18 mouse cellular contexts compared by ENCODE assay signal in the genomic region with DNA sequence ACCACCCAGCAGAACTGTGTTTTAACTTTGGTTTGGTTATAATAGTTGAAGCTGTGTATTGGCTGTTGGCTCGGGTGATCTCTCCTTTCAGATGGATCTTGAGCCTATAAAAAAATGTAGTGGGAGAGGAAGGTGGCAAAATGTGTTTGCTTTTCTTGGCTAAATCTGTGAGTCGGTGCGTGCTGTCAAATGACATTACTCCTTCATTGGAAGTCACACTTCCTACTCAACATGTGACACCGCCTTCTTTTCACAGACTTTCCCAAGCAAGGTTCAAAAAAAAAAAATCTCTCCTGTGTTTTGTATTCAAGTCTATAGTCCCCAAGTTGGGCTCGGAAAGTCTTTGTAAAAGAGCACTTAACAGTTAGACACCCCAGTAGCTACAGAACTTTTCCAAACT. TPM values are rescaled to one million over a fixed set of nuclear protein-coding genes. Genes with fewer than 3 reads are reported as not detected.
DNase-seq lines count a peak whose midpoint lies in the region; ATAC-seq and TF ChIP-seq lines count a peak whose summit lies in the region.
"Had no signal": no experiment of that assay in that cellular context is flagged by ENCODE, and none has a peak within 500 bp of the region (broad histone marks: within the 10 kb centered on the region; RNA-seq: fewer than 3 reads in every experiment).

No protein-coding gene starts in this region.

- no peak overlapping the region for H3K4me3 ChIP-seq in kidney, embryonic 14.5 days (ENCODE audit: low read length)
- no peak overlapping the region for H3K4me3 ChIP-seq in thymus, adult 2 months (ENCODE audit: control insufficient read depth, insufficient read depth, low read length)
- H3K4me3 ChIP-seq: heart, embryonic 13.5 days; liver, embryonic 15.5 days had no signal

- DNase-seq in kidney, adult 9 months, result peak; percentile 34
- peak; percentile 79 for DNase-seq in right cerebral cortex, adult 18-20 months
- DNase-seq in right cerebral cortex, postnatal 4 days, result no peak
- DNase-seq in fat pad, adult 2 months (ENCODE audit: extremely low read depth, low read depth, low spot score), result peak; percentile 77
- peak; percentile 46 to 76 for DNase-seq in right cerebral cortex, postnatal 36 days (ENCODE audit: low spot score in 2 of 2)
- DNase-seq in heart, postnatal 36 days, result no peak
- no peak for DNase-seq in thymus, adult 2 months
- DNase-seq: cerebellum, adult 9-10 months; lung, postnatal 14 days; thymus, postnatal 4 days had no signal

- no peaks in the 10 kb centered on the region for H3K4me1 ChIP-seq in kidney, embryonic 14.5 days (ENCODE audit: control insufficient read depth, insufficient read depth, low read length)
- H3K4me1 ChIP-seq in thymus, adult 2 months (replicated peaks; ENCODE audit: control insufficient read depth, insufficient read depth, low read length), result peaks cover 6% of the 10 kb centered on the region

- ATAC-seq in kidney, embryonic 14.5 days (ENCODE audit: low FRiP score, low TSS enrichment), result no peak
- ATAC-seq: hindbrain, postnatal 0 days had no signal

- WGBS in kidney, embryonic 14.5 days, result 85% methylated on average over 5 of the region's 5 CpGs
- WGBS in thymus, adult 2 months, result 95% methylated on average over 5 of the region's 5 CpGs

- intact Hi-C loops in heart, postnatal 36 days (cut with DNase I), result no loop called here

- no peak overlapping the region for H3K9ac ChIP-seq in kidney, embryonic 14.5 days (ENCODE audit: low read depth, low read length)
- H3K9ac ChIP-seq: heart, embryonic 13.5 days; liver, embryonic 15.5 days had no signal

- H3K36me3 ChIP-seq in kidney, embryonic 14.5 days (ENCODE audit: control insufficient read depth, insufficient read depth, low read length), result no peaks in the 10 kb centered on the region
- H3K36me3 ChIP-seq in thymus, adult 2 months (ENCODE audit: control insufficient read depth, insufficient read depth, low read length), result no peaks in the 10 kb centered on the region
- H3K36me3 ChIP-seq: heart, embryonic 13.5 days; liver, embryonic 15.5 days had no signal

- no peak overlapping the region for H3K27ac ChIP-seq in kidney, embryonic 14.5 days (ENCODE audit: low read depth, low read length)
- no peak overlapping the region for H3K27ac ChIP-seq in thymus, adult 2 months (ENCODE audit: control insufficient read depth, insufficient read depth, low read length)
- H3K27ac ChIP-seq: heart, embryonic 13.5 days; hindbrain, postnatal 0 days; liver, embryonic 15.5 days had no signal

- H3K9me3 ChIP-seq in kidney, embryonic 14.5 days (ENCODE audit: control insufficient read depth, low read length), result no peaks in the 10 kb centered on the region
- H3K9me3 ChIP-seq: heart, embryonic 13.5 days; liver, embryonic 15.5 days had no signal

- TF ChIP-seq POLR2A in thymus, adult 2 months (IDR thresholded peaks at IDR 0.05; ENCODE audit: control insufficient read depth, extremely low read depth, insufficient read depth, low read length, poor library complexity), result no peak

- no peak overlapping the region for H3K4me2 ChIP-seq in kidney, embryonic 14.5 days (replicated peaks; ENCODE audit: low read depth, low read length)
- H3K4me2 ChIP-seq: heart, embryonic 13.5 days; liver, embryonic 15.5 days had no signal

- H3K27me3 ChIP-seq in kidney, embryonic 14.5 days (ENCODE audit: control insufficient read depth, insufficient read depth, low read length), result no peaks in the 10 kb centered on the region
- no peaks in the 10 kb centered on the region for H3K27me3 ChIP-seq in thymus, adult 2 months (ENCODE audit: control insufficient read depth, insufficient read depth, low read length)
- H3K27me3 ChIP-seq: heart, embryonic 13.5 days; liver, embryonic 15.5 days had no signal

- no peak for TF ChIP-seq CTCF in thymus, adult 2 months (IDR thresholded peaks at IDR 0.05; ENCODE audit: borderline replicate concordance, control insufficient read depth, extremely low read depth, insufficient read depth, low read length, poor library complexity)

RNA-seq across cellular contexts. Expression of gene Adtrp, which starts 19.9 kb away (rescaled TPM):
- 0.23 and 0.67 TPM in 2 replicates for polyA plus RNA-seq in kidney, embryonic 14.5 days (2014; fragmentation: Nextera tagmentation; extraction: Ambion mirVana)
- total RNA-seq in heart, postnatal 36 days (2021), result 1 to 10 TPM in 1 of 2 experiments, under 1 TPM in 1; 0.79 to 2.6 TPM
- 4.4 and 6.2 TPM in 2 replicates for polyA plus RNA-seq in thymus, adult 2 months (2012; rRNA removed)
- total RNA-seq: hematopoietic stem cell, adult 5-6 weeks had no signal
- polyA plus RNA-seq: C2C12; forebrain, embryonic 11.5 days; limb, embryonic 11.5 days had no signal

Comparison
In these comparisons a context has a peak if more than half of its experiments do, and no peak if none do; other contexts are left out.
1. DNase-seq: peak in kidney, adult 9 months (single experiment), right cerebral cortex, adult 18-20 months (single experiment), fat pad, adult 2 months (single experiment) and right cerebral cortex, postnatal 36 days (2 of 2); none in right cerebral cortex, postnatal 4 days (single experiment), heart, postnatal 36 days (0 of 2) and thymus, adult 2 months (single experiment).